14 mouse cellular contexts compared by ENCODE assay signal in genomic region chr1:39932216-39932739, GRCm38 (mm10). TPM values are rescaled to one million over a fixed set of nuclear protein-coding genes. Genes with fewer than 3 reads are reported as not detected.
DNase-seq lines count a peak whose midpoint lies in the region; ATAC-seq and TF ChIP-seq lines count a peak whose summit lies in the region.
"Had no signal": no experiment of that assay in that cellular context is flagged by ENCODE, and none has a peak within 500 bp of the region (broad histone marks: within the 10 kb centered on the region; RNA-seq: fewer than 3 reads in every experiment).

No protein-coding gene starts in this region.

- H3K9ac ChIP-seq in heart, adult 2 months (ENCODE audit: low read depth, low read length) = no peak overlapping the region
- H3K9ac ChIP-seq in hindbrain, embryonic 15.5 days = no peak overlapping the region
- H3K9ac ChIP-seq in hindbrain, embryonic 14.5 days = no peak overlapping the region
- H3K9ac ChIP-seq: forebrain, embryonic 13.5 days; limb, embryonic 15.5 days; stomach, embryonic 15.5 days had no signal

- H3K4me2 ChIP-seq in hindbrain, embryonic 15.5 days = no peak overlapping the region
- H3K4me2 ChIP-seq in hindbrain, embryonic 14.5 days (replicated peaks) = no peak overlapping the region
- H3K4me2 ChIP-seq: forebrain, embryonic 13.5 days; limb, embryonic 15.5 days; stomach, embryonic 15.5 days had no signal

- peaks cover 53% of the 10 kb centered on the region for H3K4me1 ChIP-seq in heart, adult 2 months (ENCODE audit: control insufficient read depth, insufficient read depth, low read length)
- peaks cover 93% of the 10 kb centered on the region for H3K4me1 ChIP-seq in hindbrain, embryonic 15.5 days (replicated peaks)
- H3K4me1 ChIP-seq in hindbrain, embryonic 14.5 days (replicated peaks; ENCODE audit: control insufficient read depth, insufficient read depth, low read length) = peaks cover 86% of the 10 kb centered on the region
- peaks cover 52% of the 10 kb centered on the region for H3K4me1 ChIP-seq in thymus, adult 2 months (replicated peaks; ENCODE audit: control insufficient read depth, insufficient read depth, low read length)

- no peak for TF ChIP-seq EP300 in heart, adult 2 months (IDR thresholded peaks at IDR 0.05; ENCODE audit: insufficient read depth, low read depth, low read length)

- DNase-seq in heart, adult 2 months = peak in 1 of 2 experiments; percentile 25
- DNase-seq in heart, postnatal 36 days = no peak
- no peak for DNase-seq in hindbrain, embryonic 14.5 days (ENCODE audit: low spot score)
- no peak for DNase-seq in thymus, adult 2 months
- no peak for DNase-seq in thymus, postnatal 10 days (ENCODE audit: low spot score in 2 of 2)
- peak; percentile 33 for DNase-seq in yolk sac, embryonic 10.5 days (ENCODE audit: low spot score)
- DNase-seq in cerebellum, postnatal 25 days = no peak
- DNase-seq: cerebellum, adult 11 months; kidney, adult 9 months; lung, adult 18-20 months had no signal

- H3K9me3 ChIP-seq in hindbrain, embryonic 15.5 days = no peaks in the 10 kb centered on the region
- no peaks in the 10 kb centered on the region for H3K9me3 ChIP-seq in hindbrain, embryonic 14.5 days (ENCODE audit: control insufficient read depth, low read length)
- H3K9me3 ChIP-seq: forebrain, embryonic 13.5 days; limb, embryonic 15.5 days; stomach, embryonic 15.5 days had no signal

- peak overlapping the region; percentile 1; the same call in 1 of the 2 replicates for H3K27ac ChIP-seq in heart, adult 2 months
- H3K27ac ChIP-seq in hindbrain, embryonic 15.5 days (replicated peaks) = peak overlapping the region; percentile 52
- no peak overlapping the region for H3K27ac ChIP-seq in hindbrain, embryonic 14.5 days
- H3K27ac ChIP-seq in thymus, adult 2 months (ENCODE audit: control insufficient read depth, insufficient read depth, low read length) = peak overlapping the region; percentile 73; the same call in 1 of the 2 replicates
- H3K27ac ChIP-seq: forebrain, embryonic 13.5 days; stomach, embryonic 15.5 days had no signal

- no peak for ATAC-seq in hindbrain, embryonic 15.5 days (ENCODE audit: low FRiP score, low read depth)
- ATAC-seq in hindbrain, embryonic 14.5 days (ENCODE audit: low FRiP score) = no peak
- ATAC-seq: forebrain, embryonic 13.5 days had no signal

- H3K36me3 ChIP-seq in heart, adult 2 months (ENCODE audit: control insufficient read depth, insufficient read depth, low read length) = peaks cover 20% of the 10 kb centered on the region
- no peaks in the 10 kb centered on the region for H3K36me3 ChIP-seq in hindbrain, embryonic 15.5 days
- H3K36me3 ChIP-seq in hindbrain, embryonic 14.5 days (replicated peaks; ENCODE audit: control insufficient read depth, insufficient read depth) = 0 out of 2 replicates have a peak, but pooled peaks cover 8% of the 10 kb centered on the region
- no peaks in the 10 kb centered on the region for H3K36me3 ChIP-seq in thymus, adult 2 months (ENCODE audit: control insufficient read depth, insufficient read depth, low read length)
- H3K36me3 ChIP-seq: limb, embryonic 15.5 days; stomach, embryonic 15.5 days had no signal

- H3K27me3 ChIP-seq in heart, adult 2 months (ENCODE audit: control insufficient read depth, insufficient read depth, low read length) = no peaks in the 10 kb centered on the region
- no peaks in the 10 kb centered on the region for H3K27me3 ChIP-seq in hindbrain, embryonic 15.5 days
- no peaks in the 10 kb centered on the region for H3K27me3 ChIP-seq in hindbrain, embryonic 14.5 days (ENCODE audit: control insufficient read depth, insufficient read depth, low read length)
- no peaks in the 10 kb centered on the region for H3K27me3 ChIP-seq in thymus, adult 2 months (ENCODE audit: control insufficient read depth, insufficient read depth, low read length)
- H3K27me3 ChIP-seq: forebrain, embryonic 13.5 days; limb, embryonic 15.5 days; stomach, embryonic 15.5 days had no signal

- H3K4me3 ChIP-seq in heart, adult 2 months = no peak overlapping the region
- no peak overlapping the region for H3K4me3 ChIP-seq in hindbrain, embryonic 15.5 days
- H3K4me3 ChIP-seq in hindbrain, embryonic 14.5 days (replicated peaks; ENCODE audit: low read length) = no peak overlapping the region
- no peak overlapping the region for H3K4me3 ChIP-seq in thymus, adult 2 months (ENCODE audit: control insufficient read depth, insufficient read depth, low read length)
- H3K4me3 ChIP-seq: forebrain, embryonic 13.5 days; limb, embryonic 15.5 days; stomach, embryonic 15.5 days had no signal

- no peak for TF ChIP-seq POLR2A in heart, adult 2 months (IDR thresholded peaks at IDR 0.05; ENCODE audit: insufficient read depth, low read depth, low read length)
- TF ChIP-seq POLR2A in thymus, adult 2 months (IDR thresholded peaks at IDR 0.05; ENCODE audit: control insufficient read depth, extremely low read depth, insufficient read depth, low read length, poor library complexity) = no peak

- 35% methylated on average over 9 of the region's 9 CpGs for WGBS in heart, adult 2 months
- 53% methylated on average over 9 of the region's 9 CpGs for WGBS in hindbrain, embryonic 15.5 days
- WGBS in hindbrain, embryonic 14.5 days = 55% methylated on average over 9 of the region's 9 CpGs
- WGBS in thymus, adult 2 months = 44% methylated on average over 9 of the region's 9 CpGs

- TF ChIP-seq CTCF in heart, adult 2 months (IDR thresholded peaks at IDR 0.05) = no peak
- TF ChIP-seq CTCF in thymus, adult 2 months (IDR thresholded peaks at IDR 0.05; ENCODE audit: borderline replicate concordance, control insufficient read depth, extremely low read depth, insufficient read depth, low read length, poor library complexity) = no peak

- peaks cover 16% of the 10 kb centered on the region for H3K79me2 ChIP-seq in heart, adult 2 months (replicated peaks; ENCODE audit: control insufficient read depth, insufficient read depth, low read length)

- intact Hi-C loops in heart, adult 2 months (cut with DNase I) = no loop called here
- intact Hi-C loops in heart, postnatal 36 days (cut with DNase I) = loop anchor here (2.0 kb wide), 1 partner anchor 245 kb away; no protein-coding TSS in a partner anchor

RNA-seq across cellular contexts. Expression of gene Map4k4, which starts 31.6 kb away (rescaled TPM):
- total RNA-seq in heart, adult 2 months (2021) = 100 to 1,000 TPM; 129 to 134 TPM
- polyA plus RNA-seq in heart, adult 2 months (2012; rRNA removed) = 85.2 and 133 TPM in 2 replicates
- 100 to 1,000 TPM; 158 to 163 TPM for total RNA-seq in heart, postnatal 36 days (2021)
- polyA plus RNA-seq in hindbrain, embryonic 15.5 days (2015; fragmentation: Nextera tagmentation; extraction: Ambion mirVana) = 41.5 and 42.6 TPM in 2 replicates
- 46.5 and 51.2 TPM in 2 replicates for polyA plus RNA-seq in hindbrain, embryonic 14.5 days (2014; fragmentation: Nextera tagmentation; extraction: Ambion mirVana)
- 164 and 167 TPM in 2 replicates for polyA plus RNA-seq in thymus, adult 2 months (2012; rRNA removed)
